Mouse (Mus musculus) lung, postnatal 0 days (tissue): ENCODE measurements around the gene Nr5a2.

Experiments
- CTCF ChIP-seq: IDR thresholded peaks from 2 replicates; pipeline ENCODE4 v1.5.1; 2016; ENCODE audit warnings: antibody characterized with exemption, mild to moderate bottlenecking
- EP300 ChIP-seq: IDR thresholded peaks from 2 replicates; pipeline ENCODE4 v1.6.1; 2016; ENCODE audit warnings: antibody characterized with exemption, mild to moderate bottlenecking, control low read depth

DNA sequence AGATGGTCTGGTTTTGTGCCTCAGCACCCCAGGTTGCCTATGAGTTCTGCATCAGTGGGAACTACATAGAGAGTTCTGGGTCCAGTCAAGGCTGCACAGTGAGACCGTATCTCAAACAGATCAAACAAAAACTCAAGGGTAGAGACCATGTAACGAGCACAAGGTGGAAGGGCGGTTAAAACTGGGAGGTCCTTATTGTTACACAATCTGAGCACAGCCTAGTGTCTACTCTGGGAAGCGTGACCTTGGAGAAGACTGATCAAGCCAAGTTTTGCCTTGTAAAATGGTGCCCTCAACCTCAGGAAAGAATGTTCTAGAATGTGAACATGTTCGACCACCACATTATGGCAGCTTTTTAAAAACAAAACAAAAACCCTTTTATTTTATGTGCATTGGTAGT lies 12.8 kb upstream of the Nr5a2 start:
- no peak for TF ChIP-seq CTCF
- no peak for TF ChIP-seq EP300
